Mouse (Mus musculus): Measurements from ENCODE around the gene Alcam.
A peak's percentile ranks its signal among the peaks of the same experiment; 100 is the strongest.

Alcam gene

GRCm38 (mm10) chr16:52443055-52443454 is 10.8 kb downstream of the Alcam start:
- DNase-seq (ENCODE audit: low read depth): no peak

- no peak for DNase-seq (ENCODE audit: low read depth)
Measured at GRCm38 (mm10) chr16:52439600-52439999, 14.3 kb downstream of the Alcam start.

GRCm38 (mm10) chr16:52439007-52439406 is 14.9 kb downstream of the Alcam start:
- DNase-seq (ENCODE audit: low read depth): no peak

GRCm38 (mm10) chr16:52438216-52438904 is 15.5 kb downstream of the Alcam start:
- no peak for DNase-seq (ENCODE audit: low read depth)

- DNase-seq (ENCODE audit: low read depth): no peak
Measured at GRCm38 (mm10) chr16:52433189-52433588, 20.7 kb downstream of the Alcam start.

GRCm38 (mm10) chr16:52432072-52432471 is 21.8 kb downstream of the Alcam start:
- DNase-seq (ENCODE audit: low read depth): no peak

- no peak for DNase-seq (ENCODE audit: low read depth)
Measured at GRCm38 (mm10) chr16:52431590-52431989, 22.3 kb downstream of the Alcam start.

GRCm38 (mm10) chr16:52430073-52430472 is 23.8 kb downstream of the Alcam start:
- DNase-seq (ENCODE audit: low read depth): no peak

GRCm38 (mm10) chr16:52429661-52430060 is 24.2 kb downstream of the Alcam start:
- no peak for DNase-seq (ENCODE audit: low read depth)

- DNase-seq (ENCODE audit: low read depth): no peak
Measured at GRCm38 (mm10) chr16:52428505-52428904, 25.4 kb downstream of the Alcam start.

GRCm38 (mm10) chr16:52418568-52419158 is 35.2 kb downstream of the Alcam start:
- no peak for DNase-seq (ENCODE audit: low read depth)

GRCm38 (mm10) chr16:52417982-52418381 is 35.9 kb downstream of the Alcam start:
- no peak for DNase-seq (ENCODE audit: low read depth)

- no peak for DNase-seq (ENCODE audit: low read depth)
Measured at GRCm38 (mm10) chr16:52417146-52417545, 36.7 kb downstream of the Alcam start.

GRCm38 (mm10) chr16:52413714-52414113 is 40.2 kb downstream of the Alcam start:
- DNase-seq (ENCODE audit: low read depth): no peak

GRCm38 (mm10) chr16:52406072-52406471 is 47.8 kb downstream of the Alcam start:
- DNase-seq (ENCODE audit: low read depth): no peak

- no peak for DNase-seq (ENCODE audit: low read depth)
Measured at GRCm38 (mm10) chr16:52405272-52405671, 48.6 kb downstream of the Alcam start.

GRCm38 (mm10) chr16:52399112-52399511 is 54.8 kb downstream of the Alcam start:
- DNase-seq (ENCODE audit: low read depth): no peak

GRCm38 (mm10) chr16:52386781-52387300 is 67.0 kb downstream of the Alcam start:
- DNase-seq (ENCODE audit: low read depth): no peak

- DNase-seq (ENCODE audit: low read depth): no peak
Measured at GRCm38 (mm10) chr16:52383456-52384185, 70.3 kb downstream of the Alcam start.

- peak; percentile 15 for DNase-seq (ENCODE audit: low read depth)
Measured at GRCm38 (mm10) chr16:52378811-52379597, 74.9 kb downstream of the Alcam start.

- DNase-seq (ENCODE audit: low read depth): no peak
Measured at GRCm38 (mm10) chr16:52376827-52377226, 77.0 kb downstream of the Alcam start.

- DNase-seq (ENCODE audit: low read depth): no peak
Measured at GRCm38 (mm10) chr16:52371956-52372355, 81.9 kb downstream of the Alcam start.

All from fibroblast of lung, adult 2 months (primary cell).